Mouse (Mus musculus): ENCODE measurements around the gene Gm20773.
"Not testable (repeated sequence)": the region's sequence is repeated elsewhere in the genome, so short reads cannot be mapped to it uniquely, and the experiment has no call there.

Gene Gm20773

GRCm38 (mm10) chrY:13493726-13494125, at the start of gene Gm20773:
Gene Gm20773, plus strand, starts transcription at chrY:13494026.
- DNase-seq (ENCODE audit: low read depth), result not testable (repeated sequence)

GRCm38 (mm10) chrY:13465479-13465878, 28.3 kb upstream of the Gm20773 start, which contains the start of gene Gm21866:
Gene Gm21866, minus strand, starts transcription at chrY:13465579.
- DNase-seq (ENCODE audit: low read depth), result not testable (repeated sequence)

Data from c-Kit-positive CD71-positive TER-119-negative erythroid progenitor cells, embryonic 14.5 days (primary cell).